In the genomic region with DNA sequence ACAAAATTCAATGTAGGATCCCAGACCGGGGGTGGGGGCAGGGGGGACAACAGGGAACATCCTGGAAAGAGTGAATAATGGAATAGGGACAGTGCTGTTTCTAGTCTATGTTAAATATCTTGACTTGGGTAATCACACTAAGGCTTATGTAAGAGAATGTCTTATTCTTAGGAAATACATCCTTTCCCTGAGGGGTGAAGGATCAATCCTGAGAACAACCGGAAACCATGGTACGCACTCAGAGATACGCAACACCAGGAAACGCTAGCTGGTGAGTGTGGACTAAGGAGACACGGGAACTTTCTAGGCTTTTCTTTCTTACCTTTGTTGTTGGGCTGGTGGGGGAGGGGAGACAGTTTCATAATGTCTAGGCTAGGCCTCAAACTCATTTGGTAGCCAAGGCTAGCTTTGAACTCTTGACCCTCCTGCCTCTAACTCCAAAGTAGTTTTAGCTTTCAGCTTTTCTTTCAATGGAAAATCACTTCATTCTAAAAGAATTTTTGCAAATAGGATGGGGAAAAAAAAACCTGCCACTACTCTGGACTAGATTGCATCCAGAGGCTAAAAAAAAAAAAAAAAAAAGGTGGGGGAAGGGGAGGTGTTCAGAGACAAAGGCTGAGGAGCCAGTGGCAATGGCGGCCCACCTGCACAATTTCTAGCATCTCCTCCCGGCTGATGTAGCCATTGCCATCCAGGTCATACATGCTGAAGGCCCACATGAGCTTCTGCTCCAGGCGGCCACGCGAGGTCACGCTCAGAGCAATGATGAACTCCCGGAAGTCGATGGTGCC, we compare ENCODE assay signal across 32 mouse cellular contexts. TPM values are rescaled to one million over a fixed set of nuclear protein-coding genes. Genes with fewer than 3 reads are reported as not detected.
DNase-seq lines count a peak whose midpoint lies in the region; ATAC-seq and TF ChIP-seq lines count a peak whose summit lies in the region.
"Had no signal": no experiment of that assay in that cellular context is flagged by ENCODE, and none has a peak within 500 bp of the region (broad histone marks: within the 10 kb centered on the region; RNA-seq: fewer than 3 reads in every experiment).

No protein-coding gene starts in this region.

- H3K27ac ChIP-seq in left cerebral cortex, adult 2 months = peak overlapping the region; percentile 76; the same call in 1 of the 2 replicates
- no peak overlapping the region for H3K27ac ChIP-seq in ES-E14 (ENCODE audit: insufficient read depth, low read depth, low read length, poor library complexity, severe bottlenecking)
- no peak overlapping the region for H3K27ac ChIP-seq in cortical plate, adult 2 months (ENCODE audit: insufficient read depth, low read length)
- H3K27ac ChIP-seq: embryonic facial prominence, embryonic 12.5 days; embryonic facial prominence, embryonic 15.5 days; forebrain, embryonic 10.5 days; forebrain, embryonic 13.5 days; heart, embryonic 15.5 days; hindbrain, embryonic 10.5 days; hindbrain, embryonic 13.5 days; intestine, embryonic 15.5 days had no signal

- TF ChIP-seq POLR2A in cortical plate, adult 2 months (IDR thresholded peaks at IDR 0.05; ENCODE audit: extremely low read depth, insufficient read depth, low read length) = no peak

- DNase-seq in left cerebral cortex, adult 2 months (ENCODE audit: extremely low spot score in 1 of 2, low spot score in 2 of 2) = peak in 1 of 2 experiments; percentile 10
- DNase-seq in left cerebral cortex, adult 8-10 months (ENCODE audit: low spot score in 2 of 2) = no peak
- no peak for DNase-seq in ES-E14 (ENCODE audit: low read depth, low spot score)
- DNase-seq in urinary bladder, adult 18-20 months (ENCODE audit: low spot score in 2 of 2) = no peak
- DNase-seq in T-cell, adult 2 months (ENCODE audit: low spot score) = no peak
- DNase-seq: adrenal gland, adult 8-10 months; adrenal gland, postnatal 25 days; B cell, adult 2 months; cerebellum, adult 18-20 months; cerebellum, adult 9-10 months; cerebellum, postnatal 14 days; gastrocnemius, postnatal 14 days; heart, adult 18-20 months; heart, postnatal 10 days; heart, postnatal 36 days; kidney, adult 11 months had no signal

- H3K9ac ChIP-seq in ES-E14 (ENCODE audit: insufficient read depth, low read depth, low read length, poor library complexity, severe bottlenecking) = no peak overlapping the region
- H3K9ac ChIP-seq: embryonic facial prominence, embryonic 12.5 days; embryonic facial prominence, embryonic 15.5 days; forebrain, embryonic 13.5 days; heart, embryonic 12.5 days; heart, embryonic 15.5 days; hindbrain, embryonic 13.5 days; intestine, embryonic 15.5 days had no signal

- ATAC-seq in erythroblast, adult 5-6 weeks (replicated peaks; ENCODE audit: low FRiP score, poor library complexity, severe bottlenecking) = no peak
- ATAC-seq: forebrain, embryonic 13.5 days; forebrain, embryonic 16.5 days; hindbrain, embryonic 16.5 days; intestine, embryonic 15.5 days had no signal

- H3K36me3 ChIP-seq in ES-E14 (ENCODE audit: control insufficient read depth, insufficient read depth, low read length, poor library complexity, severe bottlenecking) = no peaks in the 10 kb centered on the region
- H3K36me3 ChIP-seq: embryonic facial prominence, embryonic 12.5 days; embryonic facial prominence, embryonic 15.5 days; forebrain, embryonic 10.5 days; heart, embryonic 12.5 days; heart, embryonic 15.5 days; hindbrain, embryonic 10.5 days; hindbrain, embryonic 13.5 days; intestine, embryonic 15.5 days had no signal

- H3K4me3 ChIP-seq in left cerebral cortex, adult 2 months = no peak overlapping the region; the same call in 1 of the 2 replicates
- peak overlapping the region; percentile 36 to 41; a peak in 1 of 4 replicates for H3K4me3 ChIP-seq in ES-E14 (ENCODE audit: insufficient read depth in 1 of 2, low read depth in 1 of 2, low read length in 2 of 2, poor library complexity in 1 of 2, severe bottlenecking in 1 of 2)
- H3K4me3 ChIP-seq in cortical plate, adult 2 months (ENCODE audit: insufficient read depth, low read length) = peak overlapping the region; percentile 79; the same call in 1 of the 2 replicates
- H3K4me3 ChIP-seq: embryonic facial prominence, embryonic 12.5 days; embryonic facial prominence, embryonic 15.5 days; erythroblast, embryonic 14.5 days; forebrain, embryonic 10.5 days; forebrain, embryonic 13.5 days; heart, embryonic 12.5 days; heart, embryonic 15.5 days; hindbrain, embryonic 10.5 days; hindbrain, embryonic 13.5 days; intestine, embryonic 15.5 days had no signal

- H3K4me1 ChIP-seq in ES-E14 (ENCODE audit: control insufficient read depth in 2 of 2, insufficient read depth in 2 of 2, low read length in 2 of 2, poor library complexity in 1 of 2) = peaks cover 4 to 15% of the 10 kb centered on the region in 2 experiments
- H3K4me1 ChIP-seq in cortical plate, adult 2 months (ENCODE audit: control insufficient read depth, insufficient read depth, low read length) = peaks cover 6% of the 10 kb centered on the region

- intact Hi-C loops in left cerebral cortex, adult 2 months (cut with DNase I) = no loop called here

- in situ Hi-C loops in ES-E14 (cut with MboI; ENCODE audit: low sequenced_read_pairs in 2 of 2, unreplicated experiment in 2 of 2) = no loop called here

- H3K9me3 ChIP-seq in ES-E14 (ENCODE audit: control insufficient read depth, insufficient read depth, low read depth, low read length) = no peaks in the 10 kb centered on the region
- H3K9me3 ChIP-seq: embryonic facial prominence, embryonic 12.5 days; embryonic facial prominence, embryonic 15.5 days; forebrain, embryonic 10.5 days; forebrain, embryonic 13.5 days; heart, embryonic 15.5 days; hindbrain, embryonic 10.5 days; hindbrain, embryonic 13.5 days; intestine, embryonic 15.5 days had no signal

- no peak for TF ChIP-seq CTCF in left cerebral cortex, adult 2 months (IDR thresholded peaks at IDR 0.05)
- no peak for TF ChIP-seq CTCF in cortical plate, adult 2 months (IDR thresholded peaks at IDR 0.05; ENCODE audit: extremely low read depth, insufficient read depth, low read length)

TF ChIP-seq in ES-E14, 5 proteins besides CTCF, POLR2A, EP300 and RAD21:
- no peak for TF ChIP-seq ZC3H11A (IDR thresholded peaks at IDR 0.05; ENCODE audit: borderline replicate concordance, low read depth, low read length)
- no peak for TF ChIP-seq HCFC1 (IDR thresholded peaks at IDR 0.05; ENCODE audit: borderline replicate concordance, insufficient read depth, low read length)
- peak; percentile 78 for TF ChIP-seq ZNF384 (IDR thresholded peaks at IDR 0.05; ENCODE audit: low read depth, low read length)
- no peak for TF ChIP-seq CHD2 (IDR thresholded peaks at IDR 0.05; ENCODE audit: low read depth, low read length)
- no peak for TF ChIP-seq MAFK (IDR thresholded peaks at IDR 0.05; ENCODE audit: insufficient read depth, low read depth, low read length)

RNA-seq across cellular contexts. Expression of gene Hpca, which starts 3.9 kb away (rescaled TPM):
- total RNA-seq in left cerebral cortex, adult 2 months (2021) = 100 to 1,000 TPM; 650 to 692 TPM
- 100 to 1,000 TPM; 809 to 955 (median 872) TPM for total RNA-seq in left cerebral cortex, adult 8-10 months (2022)
- total RNA-seq in ES-E14 (2012; rRNA removed) = 4.4 and 6.1 TPM in 2 replicates
- polyA plus RNA-seq in cortical plate, adult 2 months (2012; rRNA removed) = 1,156 and 1,221 TPM in 2 replicates
- not detected in 2 replicates for total RNA-seq in erythroblast, adult 5-6 weeks (2015; ENCODE audit: low replicate concordance)
- not detected in 2 replicates for total RNA-seq in erythroblast, adult 5-6 weeks (2017; ENCODE audit: low replicate concordance)
- total RNA-seq: gastrocnemius, adult 18-20 months; heart, postnatal 36 days had no signal
- polyA plus RNA-seq: erythroblast, embryonic 14.5 days had no signal

RNA-seq across cellular contexts. Expression of gene Tmem54, which starts 12.6 kb away (rescaled TPM):
- total RNA-seq in left cerebral cortex, adult 2 months (2021) = not detected
- not detected for total RNA-seq in left cerebral cortex, adult 8-10 months (2022)
- total RNA-seq in ES-E14 (2012; rRNA removed) = 10.0 and 18.8 TPM in 2 replicates
- not detected in 2 replicates for polyA plus RNA-seq in cortical plate, adult 2 months (2012; rRNA removed)
- not detected in 2 replicates for total RNA-seq in erythroblast, adult 5-6 weeks (2015; ENCODE audit: low replicate concordance)
- not detected in 2 replicates for total RNA-seq in erythroblast, adult 5-6 weeks (2017; ENCODE audit: low replicate concordance)
- total RNA-seq: adrenal gland, adult 8-10 months; adrenal gland, postnatal 25 days; gastrocnemius, adult 18-20 months; gastrocnemius, postnatal 14 days; heart, adult 18-20 months; heart, postnatal 10 days; heart, postnatal 36 days; MEL had no signal
- polyA plus RNA-seq: erythroblast, embryonic 14.5 days; forebrain, embryonic 13.5 days; forebrain, embryonic 16.5 days; hindbrain, embryonic 13.5 days had no signal

RNA-seq across cellular contexts. Expression of gene Fndc5, which starts 18.9 kb away (rescaled TPM):
- 10 to 100 TPM; 54.0 to 58.1 TPM for total RNA-seq in left cerebral cortex, adult 2 months (2021)
- 10 to 100 TPM; 59.2 to 67.3 (median 62.3) TPM for total RNA-seq in left cerebral cortex, adult 8-10 months (2022)
- total RNA-seq in ES-E14 (2012; rRNA removed) = 1.2 and 1.5 TPM in 2 replicates
- polyA plus RNA-seq in cortical plate, adult 2 months (2012; rRNA removed) = 72.0 and 76.5 TPM in 2 replicates
- total RNA-seq in erythroblast, adult 5-6 weeks (2015; ENCODE audit: low replicate concordance) = not detected in 2 replicates
- not detected in 2 replicates for total RNA-seq in erythroblast, adult 5-6 weeks (2017; ENCODE audit: low replicate concordance)

RNA-seq across cellular contexts. Expression of gene Rnf19b, which starts 59.8 kb away (rescaled TPM):
- total RNA-seq in left cerebral cortex, adult 2 months (2021) = 10 to 100 TPM; 52.6 to 57.7 TPM
- 10 to 100 TPM; 50.2 to 60.3 (median 52.6) TPM for total RNA-seq in left cerebral cortex, adult 8-10 months (2022)
- 47.1 and 66.7 TPM in 2 replicates for total RNA-seq in ES-E14 (2012; rRNA removed)
- 48.9 and 51.7 TPM in 2 replicates for polyA plus RNA-seq in cortical plate, adult 2 months (2012; rRNA removed)
- total RNA-seq in erythroblast, adult 5-6 weeks (2015; ENCODE audit: low replicate concordance) = 9.6 and 12.5 TPM in 2 replicates
- total RNA-seq in erythroblast, adult 5-6 weeks (2017; ENCODE audit: low replicate concordance) = 19.2 and 30.5 TPM in 2 replicates

Comparison
In these comparisons a context has a peak if more than half of its experiments do, and no peak if none do; other contexts are left out.
1. RNA of gene Hpca, which starts 3.9 kb away (total RNA-seq): 809 to 955 TPM in left cerebral cortex, adult 8-10 months and 650 to 692 TPM in left cerebral cortex, adult 2 months; 4.4 to 6.1 TPM in ES-E14 and not detected in erythroblast, adult 5-6 weeks; every median in the first group is over 10 times any median in the second.
2. RNA of gene Fndc5, which starts 18.9 kb away (total RNA-seq): 59.2 to 67.3 TPM in left cerebral cortex, adult 8-10 months and 54.0 to 58.1 TPM in left cerebral cortex, adult 2 months; 1.2 to 1.5 TPM in ES-E14 and not detected in erythroblast, adult 5-6 weeks; every median in the first group is over 10 times any median in the second.